Mouse (Mus musculus) MEL (cell line): ENCODE results near the gene Ipo13. TPM values are rescaled to one million over a fixed set of nuclear protein-coding genes. Genes with fewer than 3 reads are reported as not detected.

Experiments
- DNase-seq: peaks from one replicate; pipeline ENCODE4 v3.0.0; 2011; ENCODE audit warnings: low read depth, low spot score
- H3K27ac ChIP-seq: 2 replicates; pipeline ENCODE4 v1.5.1; 2012; ENCODE audit warnings: low read depth, mild to moderate bottlenecking, control low read depth, low read length, moderate library complexity; ENCODE audit not compliant: control insufficient read depth
- H3K27me3 ChIP-seq, 2 experiments: fragments of 150-350 bp in 1 of 2; sonication (generic) in 1 of 2; 2 replicates each; pipeline ENCODE4 v1.6.1; 2012; ENCODE audit warnings: low read length in 2 of 2, mild to moderate bottlenecking in 2 of 2, improper control_type of control experiment in 1 of 2, moderate library complexity in 1 of 2; ENCODE audit not compliant: insufficient read depth in 2 of 2, control insufficient read depth in 1 of 2
- H3K36me3 ChIP-seq, 2 experiments: 2 replicates each; pipeline ENCODE4 v1.6.1; 2012 to 2014; ENCODE audit warnings: low read length in 2 of 2, improper control_type of control experiment in 1 of 2, inconsistent platforms in 1 of 2, mild to moderate bottlenecking in 1 of 2; ENCODE audit not compliant: insufficient read depth in 2 of 2, control insufficient read depth in 1 of 2
- H3K4me1 ChIP-seq, 2 experiments: fragments of 150-350 bp in 1 of 2; sonication (generic) in 1 of 2; 2 replicates each; pipeline ENCODE4 v1.6.1; 2012; ENCODE audit warnings: low read length in 2 of 2, improper control_type of control experiment in 1 of 2, mild to moderate bottlenecking in 1 of 2; ENCODE audit not compliant: insufficient read depth in 2 of 2, control insufficient read depth in 1 of 2
- H3K4me3 ChIP-seq, 2 experiments: fragments of 150-350 bp in 1 of 2; sonication (generic) in 1 of 2; 2 replicates each; pipeline ENCODE4 v1.5.1; 2012; ENCODE audit warnings: low read depth in 2 of 2, low read length in 2 of 2, mild to moderate bottlenecking in 2 of 2, moderate library complexity in 2 of 2, control low read depth in 1 of 2, improper control_type of control experiment in 1 of 2; ENCODE audit not compliant: control insufficient read depth in 1 of 2, insufficient read depth in 1 of 2
- H3K79me2 ChIP-seq: 2 replicates; pipeline ENCODE4 v1.6.1; 2012; ENCODE audit warnings: mild to moderate bottlenecking, low read length, moderate library complexity; ENCODE audit not compliant: control insufficient read depth, poor library complexity, insufficient read depth
- H3K9ac ChIP-seq: 2 replicates; pipeline ENCODE4 v1.6.1; 2012; ENCODE audit warnings: low read depth, mild to moderate bottlenecking, control low read depth, low read length, moderate library complexity; ENCODE audit not compliant: control insufficient read depth, poor library complexity, severe bottlenecking
- H3K9me3 ChIP-seq: fragments of 150-350 bp; sonication (generic); replicated peaks from 2 replicates; pipeline ENCODE4 v1.6.1; 2012; ENCODE audit warnings: mild to moderate bottlenecking, low read length, improper control_type of control experiment, moderate library complexity; ENCODE audit not compliant: insufficient read depth
- CHD1 ChIP-seq: IDR thresholded peaks from 2 replicates; pipeline ENCODE4 v1.6.1; 2012; ENCODE audit warnings: low read depth, mild to moderate bottlenecking, inconsistent platforms, low read length, improper control_type of control experiment
- CTCF ChIP-seq, 3 experiments: IDR thresholded peaks in 2 of 3; conservative IDR thresholded peaks in 1 of 3; 2 replicates each; pipeline ENCODE4 v1.5.1; 2011 to 2012; ENCODE audit warnings: low read length in 3 of 3, low read depth in 2 of 3, mild to moderate bottlenecking in 2 of 3, improper control_type of control experiment in 1 of 3, inconsistent platforms in 1 of 3, mixed read lengths in 1 of 3, moderate library complexity in 1 of 3; ENCODE audit not compliant: control insufficient read depth in 1 of 3, insufficient read depth in 1 of 3, poor library complexity in 1 of 3, severe bottlenecking in 1 of 3
- E2F4 ChIP-seq: IDR thresholded peaks from 2 replicates; pipeline ENCODE4 v1.6.1; 2011; ENCODE audit warnings: low read depth, low read length, improper control_type of control experiment, borderline replicate concordance
- ELF1 ChIP-seq: IDR thresholded peaks from 2 replicates; pipeline ENCODE4 v1.6.1; 2014; ENCODE audit warnings: low read depth, mild to moderate bottlenecking, inconsistent platforms, low read length, improper control_type of control experiment, moderate library complexity
- ETS1 ChIP-seq: IDR thresholded peaks from 2 replicates; pipeline ENCODE4 v1.6.1; 2012; ENCODE audit warnings: low read depth, mild to moderate bottlenecking, inconsistent platforms, low read length, improper control_type of control experiment, moderate library complexity
- GABPA ChIP-seq: IDR thresholded peaks from 2 replicates; pipeline ENCODE4 v1.6.1; 2012; ENCODE audit warnings: low read depth, mild to moderate bottlenecking, inconsistent platforms, low read length, improper control_type of control experiment, moderate library complexity
- GATA1 ChIP-seq: IDR thresholded peaks from 2 replicates; pipeline ENCODE4 v1.6.1; 2011; ENCODE audit warnings: low read depth, low read length, improper control_type of control experiment
- HCFC1 ChIP-seq: IDR thresholded peaks from 2 replicates; pipeline ENCODE4 v1.6.1; 2012; ENCODE audit warnings: low read depth, mild to moderate bottlenecking, inconsistent platforms, low read length, improper control_type of control experiment, moderate library complexity
- KAT2A ChIP-seq: conservative IDR thresholded peaks from 2 replicates; pipeline ENCODE4 v1.6.1; 2012; ENCODE audit warnings: low read depth, low read length, improper control_type of control experiment, inconsistent platforms
- MAX ChIP-seq: IDR thresholded peaks from 2 replicates; pipeline ENCODE4 v1.6.1; 2011; ENCODE audit warnings: low read length, improper control_type of control experiment
- MAZ ChIP-seq: IDR thresholded peaks from 2 replicates; pipeline ENCODE4 v1.6.1; 2012; ENCODE audit warnings: low read depth, mild to moderate bottlenecking, inconsistent platforms, low read length, improper control_type of control experiment
- MEF2A ChIP-seq: IDR thresholded peaks from 2 replicates; pipeline ENCODE4 v1.6.1; 2014; ENCODE audit warnings: low read depth, mild to moderate bottlenecking, inconsistent platforms, low read length, improper control_type of control experiment; ENCODE audit not compliant: poor library complexity, insufficient replicate concordance, severe bottlenecking; ENCODE audit errors: extremely low read depth
- MXI1 ChIP-seq: IDR thresholded peaks from 2 replicates; pipeline ENCODE4 v1.6.1; 2011; ENCODE audit warnings: mild to moderate bottlenecking, low read depth, low read length, improper control_type of control experiment
- MYB ChIP-seq: IDR thresholded peaks from 2 replicates; pipeline ENCODE4 v1.6.1; 2011; ENCODE audit warnings: mild to moderate bottlenecking, low read depth, low read length, improper control_type of control experiment
- NELFE ChIP-seq: IDR thresholded peaks from 2 replicates; pipeline ENCODE4 v1.6.1; 2011; ENCODE audit warnings: low read depth, low read length, improper control_type of control experiment
- NRF1 ChIP-seq: IDR thresholded peaks from 2 replicates; pipeline ENCODE4 v1.6.1; 2014; ENCODE audit warnings: low read depth, mild to moderate bottlenecking, inconsistent platforms, low read length, improper control_type of control experiment, moderate library complexity; ENCODE audit not compliant: poor library complexity, insufficient read depth, severe bottlenecking
- POLR2A ChIP-seq, 2 experiments: IDR thresholded peaks; 2 replicates each; pipeline ENCODE4 v1.6.1; 2011 to 2012; ENCODE audit warnings: low read length in 2 of 2, mild to moderate bottlenecking in 2 of 2, control low read depth in 1 of 2, improper control_type of control experiment in 1 of 2, low read depth in 1 of 2, moderate library complexity in 1 of 2; ENCODE audit not compliant: control insufficient read depth in 1 of 2, insufficient read depth in 1 of 2, poor library complexity in 1 of 2
- SMC3 ChIP-seq: IDR thresholded peaks from 2 replicates; pipeline ENCODE4 v1.6.1; 2011; ENCODE audit warnings: low read depth, low read length, improper control_type of control experiment
- TCF12 ChIP-seq: IDR thresholded peaks from 2 replicates; pipeline ENCODE4 v1.6.1; 2014; ENCODE audit warnings: low read depth, mild to moderate bottlenecking, inconsistent platforms, low read length, improper control_type of control experiment, moderate library complexity
- UBTF ChIP-seq: IDR thresholded peaks from 2 replicates; pipeline ENCODE4 v1.6.1; 2012; ENCODE audit warnings: low read depth, mild to moderate bottlenecking, inconsistent platforms, low read length, improper control_type of control experiment, moderate library complexity, borderline replicate concordance; ENCODE audit not compliant: insufficient read depth
- USF1 ChIP-seq: IDR thresholded peaks from 2 replicates; pipeline ENCODE4 v1.6.1; 2014; ENCODE audit warnings: low read depth, mild to moderate bottlenecking, inconsistent platforms, low read length, improper control_type of control experiment, moderate library complexity
- USF2 ChIP-seq, 2 experiments: IDR thresholded peaks; 2 replicates each; pipeline ENCODE4 v1.6.1; 2011 to 2012; ENCODE audit warnings: improper control_type of control experiment in 2 of 2, low read length in 2 of 2, borderline replicate concordance in 1 of 2, inconsistent platforms in 1 of 2, low read depth in 1 of 2, mild to moderate bottlenecking in 1 of 2; ENCODE audit not compliant: insufficient read depth in 1 of 2
- polyA plus RNA-seq, 2 experiments: library from polyadenylated mRNA; stranded (reverse) in 1 of 2; unstranded in 1 of 2; fragments of >175 nt in 1 of 2; fragments of >200 nt in 1 of 2; gene quantifications; 2 replicates each; pipeline versions ENCODE4 v1.2.1 to v1.2.4; 2012; ENCODE audit warnings: low replicate concordance in 2 of 2, low read depth in 1 of 2; ENCODE audit not compliant: insufficient read length in 2 of 2, insufficient read depth in 1 of 2, missing spikeins in 1 of 2
- total RNA-seq: library from RNA; depleted of rRNA; stranded (reverse); fragments of 300-350 nt; gene quantifications from 2 replicates; pipeline ENCODE4 v1.2.3, GENCODE M21; 2012

Gene Ipo13
- total and polyA plus RNA-seq, 3 experiments, result 39.5 to 88.0 TPM; not detected in 1

DNA sequence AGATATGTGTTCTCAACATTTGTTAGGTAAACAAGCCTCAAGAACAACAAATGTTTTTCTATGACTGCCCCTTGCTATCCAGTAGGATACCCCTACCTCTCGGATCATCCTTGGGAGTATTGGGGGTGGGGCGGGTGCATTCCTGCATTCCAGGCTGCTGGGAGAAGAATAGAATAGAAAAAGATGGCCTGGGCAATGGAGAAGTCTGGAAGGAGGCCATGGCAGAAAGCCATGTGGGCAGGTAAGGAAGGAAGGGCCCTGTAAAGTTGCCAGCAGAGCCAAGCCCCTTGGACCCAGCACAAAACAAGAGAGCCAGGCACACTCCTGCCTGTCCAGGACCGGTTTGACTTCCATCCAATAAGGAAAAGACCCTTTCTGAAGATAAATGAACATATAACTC, 1.4 kb downstream of the Ipo13 start:
- no peak overlapping the region for H3K27ac ChIP-seq
- peaks cover 9 to 30% of the 10 kb centered on the region in 2 experiments; a peak in 3 of 4 replicates for H3K4me1 ChIP-seq
- H3K4me3 ChIP-seq, result peak overlapping the region; percentile 90 to 96; a peak in 3 of 4 replicates
- H3K36me3 ChIP-seq, result peaks cover 0 to 31% of the 10 kb centered on the region in 2 experiments; a peak in 2 of 4 replicates
- H3K9ac ChIP-seq, result peak overlapping the region; percentile 75
- TF ChIP-seq POLR2A (IDR thresholded peaks at IDR 0.05; ENCODE audit: control insufficient read depth in 1 of 2, insufficient read depth in 1 of 2, low read depth in 1 of 2, low read length in 2 of 2, poor library complexity in 1 of 2), result no peak
- TF ChIP-seq E2F4, result no peak
- TF ChIP-seq USF2 (IDR thresholded peaks at IDR 0.05; ENCODE audit: borderline replicate concordance in 1 of 2, insufficient read depth in 1 of 2, low read depth in 1 of 2, low read length in 2 of 2), result no peak
- no peak for TF ChIP-seq NRF1
- TF ChIP-seq CTCF (IDR thresholded peaks at IDR 0.05 in 2 of 3, conservative IDR thresholded peaks at IDR 0.05 in 1 of 3; ENCODE audit: control insufficient read depth in 1 of 3, insufficient read depth in 1 of 3, low read depth in 2 of 3, low read length in 3 of 3, poor library complexity in 1 of 3, severe bottlenecking in 1 of 3), result no peak
- no peak for TF ChIP-seq ELF1
- TF ChIP-seq MEF2A, result no peak
- TF ChIP-seq USF1, result no peak
- no peak for TF ChIP-seq CHD1
- TF ChIP-seq MXI1, result no peak
- TF ChIP-seq KAT2A, result no peak
- peaks cover 41% of the 10 kb centered on the region for H3K79me2 ChIP-seq
- DNase-seq, result peak; percentile 17
- no peaks in the 10 kb centered on the region for H3K9me3 ChIP-seq
- no peaks in the 10 kb centered on the region for H3K27me3 ChIP-seq

DNA sequence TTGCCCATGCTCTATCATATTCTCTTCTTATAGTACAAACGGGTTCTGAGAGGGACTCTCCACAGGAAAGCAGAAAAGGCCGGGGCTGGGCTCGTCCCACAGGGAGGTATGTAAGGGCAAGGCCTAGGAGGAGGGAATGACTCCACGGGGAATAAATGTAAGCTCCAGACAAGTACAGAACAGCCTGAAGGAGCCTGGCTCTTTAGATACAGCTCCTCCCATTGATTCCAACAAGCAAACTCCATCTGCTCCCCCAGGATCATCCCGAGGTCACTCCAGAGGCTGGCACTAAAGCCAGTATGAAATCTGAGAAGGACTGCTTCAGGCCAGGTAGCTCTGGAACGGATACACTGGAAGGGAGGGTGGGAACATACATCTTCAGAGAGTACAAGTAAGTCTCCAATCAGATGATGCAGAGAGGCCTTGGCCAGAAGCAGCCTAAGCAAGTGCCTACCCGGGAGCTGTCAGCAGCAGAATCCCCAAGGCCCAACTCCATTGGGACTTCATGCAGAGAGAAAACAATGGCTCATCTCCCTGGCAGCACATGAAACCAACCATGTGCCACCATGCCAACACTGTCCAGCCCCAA, 2.0 kb downstream of the Ipo13 start:
- H3K27me3 ChIP-seq, result no peaks in the 10 kb centered on the region
- H3K9ac ChIP-seq, result no peak overlapping the region
- H3K4me3 ChIP-seq, result no peak overlapping the region
- peaks cover 0 to 27% of the 10 kb centered on the region in 2 experiments; a peak in 2 of 4 replicates for H3K36me3 ChIP-seq
- no peaks in the 10 kb centered on the region for H3K9me3 ChIP-seq
- no peak for DNase-seq
- H3K27ac ChIP-seq, result no peak overlapping the region
- H3K79me2 ChIP-seq, result peaks cover 41% of the 10 kb centered on the region
- TF ChIP-seq GABPA, result no peak
- H3K4me1 ChIP-seq, result peaks cover 6 to 26% of the 10 kb centered on the region in 2 experiments; a peak in 3 of 4 replicates

DNA sequence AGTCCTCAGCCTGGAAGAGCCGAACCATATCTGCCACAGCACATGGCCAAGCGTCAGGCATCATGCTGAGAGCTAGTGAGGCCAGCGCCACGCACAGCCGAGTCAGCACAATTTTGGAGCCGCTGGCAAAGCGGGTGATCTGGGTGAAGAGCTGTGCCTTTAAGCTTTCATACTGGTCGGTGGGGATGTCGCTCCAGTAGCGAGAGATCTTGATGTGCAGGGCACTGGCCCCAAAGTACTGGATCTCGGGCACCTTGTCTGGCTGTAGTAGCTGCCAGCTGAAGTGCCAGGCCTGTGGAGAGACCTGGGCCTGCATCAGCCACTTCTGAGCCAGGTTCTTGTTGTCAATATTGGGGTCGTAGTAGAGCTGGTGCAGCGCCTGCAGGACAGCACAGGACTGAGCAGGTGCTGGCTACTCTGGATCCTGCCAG, 2.7 kb downstream of the Ipo13 start:
- peaks cover 3 to 20% of the 10 kb centered on the region in 2 experiments; a peak in 3 of 4 replicates for H3K4me1 ChIP-seq
- peaks cover 41% of the 10 kb centered on the region for H3K79me2 ChIP-seq
- H3K9me3 ChIP-seq, result no peaks in the 10 kb centered on the region
- peaks cover 0 to 21% of the 10 kb centered on the region in 2 experiments; a peak in 2 of 4 replicates for H3K36me3 ChIP-seq
- H3K27me3 ChIP-seq, result no peaks in the 10 kb centered on the region
- no peak overlapping the region for H3K9ac ChIP-seq
- no peak for DNase-seq
- no peak overlapping the region for H3K4me3 ChIP-seq
- TF ChIP-seq TCF12, result no peak
- TF ChIP-seq MAZ, result no peak
- TF ChIP-seq MYB, result no peak
- TF ChIP-seq SMC3, result no peak
- no peak for TF ChIP-seq NELFE
- TF ChIP-seq MXI1, result no peak
- no peak for TF ChIP-seq HCFC1
- TF ChIP-seq MAX, result no peak
- no peak for TF ChIP-seq POLR2A (IDR thresholded peaks at IDR 0.05; ENCODE audit: control insufficient read depth in 1 of 2, insufficient read depth in 1 of 2, low read depth in 1 of 2, low read length in 2 of 2, poor library complexity in 1 of 2)
- no peak for TF ChIP-seq ELF1
- no peak for TF ChIP-seq UBTF
- no peak for TF ChIP-seq USF1
- TF ChIP-seq ETS1, result no peak
- TF ChIP-seq GATA1, result no peak
- H3K27ac ChIP-seq, result no peak overlapping the region
